Mouse (Mus musculus): ENCODE results near the gene Lcat. TPM values are rescaled to one million over a fixed set of nuclear protein-coding genes. Genes with fewer than 3 reads are reported as not detected.

The Lcat gene
- polyA plus RNA-seq, 1 experiment from 2014 or later: 1.3 TPM

- peak overlapping the region; percentile 92 for H3K4me3 ChIP-seq (ENCODE audit: low read length)
- WGBS: 28% methylated on average over 16 of the region's 16 CpGs
- H3K4me1 ChIP-seq (ENCODE audit: control insufficient read depth, insufficient read depth, low read length): peaks cover 9% of the 10 kb centered on the region
- H3K9ac ChIP-seq (ENCODE audit: low read length): peak overlapping the region; percentile 99
- peak overlapping the region; percentile 89 for H3K27ac ChIP-seq (ENCODE audit: low read length)
- H3K4me2 ChIP-seq (ENCODE audit: low read depth, low read length): peak overlapping the region; percentile 84
- no peaks in the 10 kb centered on the region for H3K9me3 ChIP-seq (replicated peaks; ENCODE audit: control insufficient read depth, low read length)
- no peaks in the 10 kb centered on the region for H3K36me3 ChIP-seq (ENCODE audit: control insufficient read depth, insufficient read depth)
- no peaks in the 10 kb centered on the region for H3K27me3 ChIP-seq (ENCODE audit: control insufficient read depth, insufficient read depth, low read length)
- ATAC-seq (replicated peaks; ENCODE audit: extremely low read depth, insufficient read depth, low FRiP score): no peak
Measured at GRCm38 (mm10) chr8:105900941-105901616, 42.1 kb downstream of the Lcat start.

- Histone ChIP-seq H3K4me1 (ENCODE audit: control insufficient read depth, insufficient read depth, low read length) (peaks cover 9% of the 10 kb centered on the region), H3K9ac (ENCODE audit: low read length) (peak within 1 kb of the TSS; percentile 99), H3K27ac (ENCODE audit: low read length) (peak within 1 kb of the TSS; percentile 89), H3K9me3 (replicated peaks; ENCODE audit: control insufficient read depth, low read length) (no peaks in the 10 kb centered on the region), H3K4me2 (ENCODE audit: low read depth, low read length) (peak within 1 kb of the TSS; percentile 84), H3K36me3 (ENCODE audit: control insufficient read depth, insufficient read depth) (no peaks in the 10 kb centered on the region), H3K27me3 (ENCODE audit: control insufficient read depth, insufficient read depth, low read length) (no peaks in the 10 kb centered on the region), H3K4me3 (ENCODE audit: low read length) (peak within 1 kb of the TSS; percentile 92)
- peak; percentile 96 for ATAC-seq (replicated peaks; ENCODE audit: extremely low read depth, insufficient read depth, low FRiP score)
- WGBS: under 1% methylated on average over 59 of the region's 68 CpGs
Measured at GRCm38 (mm10) chr8:105900180-105900940, 42.8 kb downstream of the Lcat start, which contains the start of gene Pskh1. Gene Pskh1 (plus strand): TSS chr8:105900441.

DNA sequence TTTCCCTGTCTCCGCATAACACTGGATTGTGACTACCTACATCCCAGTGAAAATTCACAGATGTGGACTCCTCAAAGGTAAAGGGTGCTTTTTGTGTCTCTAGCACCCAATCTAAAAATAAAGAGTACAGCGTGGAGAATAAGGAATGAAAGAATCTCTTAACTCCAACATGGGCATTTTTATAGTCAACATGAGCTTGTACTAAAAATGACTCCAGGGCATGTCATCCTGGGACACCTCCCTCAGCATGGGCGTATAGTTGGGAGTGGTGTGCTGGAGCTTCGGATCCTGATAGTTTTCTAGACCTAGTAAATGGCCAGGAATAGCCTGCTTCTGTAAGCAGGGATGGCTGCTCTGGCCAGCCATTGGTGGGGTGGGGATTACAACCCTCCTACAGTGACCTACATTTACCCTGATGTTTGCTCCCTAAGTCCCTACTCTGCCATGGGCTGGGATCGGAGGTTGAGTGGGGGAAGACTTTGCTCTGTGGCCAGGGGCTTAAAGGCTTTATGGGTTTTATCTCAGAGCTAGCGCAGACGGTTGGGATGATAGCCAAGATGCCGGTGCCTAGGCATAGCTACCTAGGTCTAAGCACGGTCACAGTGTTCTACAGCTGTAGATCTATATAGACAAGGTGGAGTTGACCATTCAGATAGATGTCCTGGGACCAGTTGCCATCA lies 45.2 kb downstream of the Lcat start:
- no peak overlapping the region for H3K27ac ChIP-seq (ENCODE audit: low read length)
- no peak overlapping the region for H3K9ac ChIP-seq (ENCODE audit: low read length)
- no peaks in the 10 kb centered on the region for H3K36me3 ChIP-seq (ENCODE audit: control insufficient read depth, insufficient read depth)
- 60% methylated on average over 9 of the region's 9 CpGs for WGBS
- peaks cover 11% of the 10 kb centered on the region for H3K4me1 ChIP-seq (ENCODE audit: control insufficient read depth, insufficient read depth, low read length)
- no peak for ATAC-seq (replicated peaks; ENCODE audit: extremely low read depth, insufficient read depth, low FRiP score)
- no peaks in the 10 kb centered on the region for H3K27me3 ChIP-seq (ENCODE audit: control insufficient read depth, insufficient read depth, low read length)
- H3K9me3 ChIP-seq (replicated peaks; ENCODE audit: control insufficient read depth, low read length): no peaks in the 10 kb centered on the region
- no peak overlapping the region for H3K4me2 ChIP-seq (ENCODE audit: low read depth, low read length)
- H3K4me3 ChIP-seq (ENCODE audit: low read length): no peak overlapping the region

DNA sequence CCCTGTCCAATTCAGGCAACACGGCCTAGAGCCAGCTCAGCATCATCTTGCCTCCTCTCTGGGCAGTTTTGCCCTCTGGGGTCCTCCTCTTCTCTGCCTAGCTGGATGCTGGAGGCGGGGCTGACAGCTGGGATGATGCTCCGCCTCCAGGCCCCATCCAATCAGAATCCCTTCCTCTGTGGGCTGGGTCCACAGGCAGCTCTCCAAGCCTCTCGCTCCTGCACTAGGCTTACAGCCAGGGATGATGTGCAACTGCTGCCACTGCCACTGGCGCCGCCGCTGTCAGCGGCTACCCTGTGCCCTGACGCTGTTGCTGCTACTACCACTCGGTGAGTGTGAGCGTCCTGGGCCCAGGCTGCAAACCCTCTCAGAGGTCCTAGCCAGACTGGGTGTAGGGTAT lies 49.8 kb downstream of the Lcat start, which contains the start of gene Nrn1l:
Gene Nrn1l, plus strand, starts transcription at position 229 of the 400 bp plus-strand sequence.
- H3K27ac ChIP-seq (ENCODE audit: low read length): no peak within 1 kb of the TSS
- no peak within 1 kb of the TSS for H3K9ac ChIP-seq (ENCODE audit: low read length)
- WGBS: 6% methylated on average over 11 of the region's 11 CpGs
- no peaks in the 10 kb centered on the region for H3K9me3 ChIP-seq (replicated peaks; ENCODE audit: control insufficient read depth, low read length)
- 0 out of 2 replicates have a peak, but pooled peaks cover 2% of the 10 kb centered on the region for H3K4me1 ChIP-seq (ENCODE audit: control insufficient read depth, insufficient read depth, low read length)
- H3K27me3 ChIP-seq (ENCODE audit: control insufficient read depth, insufficient read depth, low read length): no peaks in the 10 kb centered on the region
- peaks cover 28% of the 10 kb centered on the region for H3K36me3 ChIP-seq (ENCODE audit: control insufficient read depth, insufficient read depth)
- ATAC-seq (replicated peaks; ENCODE audit: extremely low read depth, insufficient read depth, low FRiP score): peak; percentile 86
- no peak within 1 kb of the TSS for H3K4me3 ChIP-seq (ENCODE audit: low read length)
- no peak within 1 kb of the TSS for H3K4me2 ChIP-seq (ENCODE audit: low read depth, low read length)

DNA sequence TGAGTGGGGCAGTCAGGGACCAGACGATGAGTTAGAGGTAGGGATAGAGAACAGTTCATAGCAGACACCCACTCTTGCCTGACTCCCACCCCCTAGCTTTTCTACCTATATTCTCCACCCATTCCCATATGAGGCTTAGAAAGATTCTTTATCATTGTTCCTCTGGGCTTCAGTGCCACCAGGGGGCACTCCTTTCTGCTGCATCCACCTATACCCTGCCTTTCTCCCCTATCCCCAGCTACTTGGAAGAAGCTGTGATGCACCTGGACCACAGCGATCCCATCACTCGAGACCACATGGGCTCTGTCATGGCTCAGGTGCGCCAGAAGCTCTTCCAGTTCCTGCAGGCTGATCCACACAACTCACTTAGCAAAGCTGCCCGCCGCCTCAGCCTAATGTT lies 50.8 kb downstream of the Lcat start:
- no peaks in the 10 kb centered on the region for H3K27me3 ChIP-seq (ENCODE audit: control insufficient read depth, insufficient read depth, low read length)
- peaks cover 34% of the 10 kb centered on the region for H3K36me3 ChIP-seq (ENCODE audit: control insufficient read depth, insufficient read depth)
- no peak overlapping the region for H3K9ac ChIP-seq (ENCODE audit: low read length)
- H3K27ac ChIP-seq (ENCODE audit: low read length): no peak overlapping the region
- ATAC-seq (replicated peaks; ENCODE audit: extremely low read depth, insufficient read depth, low FRiP score): 0 out of 2 replicates have a peak, but pooled peaks have one; percentile 10
- H3K4me1 ChIP-seq (ENCODE audit: control insufficient read depth, insufficient read depth, low read length): 0 out of 2 replicates have a peak, but pooled peaks cover 2% of the 10 kb centered on the region
- no peak overlapping the region for H3K4me2 ChIP-seq (ENCODE audit: low read depth, low read length)
- H3K9me3 ChIP-seq (replicated peaks; ENCODE audit: control insufficient read depth, low read length): no peaks in the 10 kb centered on the region
- H3K4me3 ChIP-seq (ENCODE audit: low read length): no peak overlapping the region
- WGBS: 85% methylated on average over 6 of the region's 6 CpGs

GRCm38 (mm10) chr8:105890870-105891269 lies 52.3 kb downstream of the Lcat start:
- H3K36me3 ChIP-seq (ENCODE audit: control insufficient read depth, insufficient read depth): peaks cover 48% of the 10 kb centered on the region
- no peaks in the 10 kb centered on the region for H3K9me3 ChIP-seq (replicated peaks; ENCODE audit: control insufficient read depth, low read length)
- H3K4me2 ChIP-seq (ENCODE audit: low read depth, low read length): no peak overlapping the region
- no peak overlapping the region for H3K9ac ChIP-seq (ENCODE audit: low read length)
- H3K4me1 ChIP-seq (ENCODE audit: control insufficient read depth, insufficient read depth, low read length): 0 out of 2 replicates have a peak, but pooled peaks cover 2% of the 10 kb centered on the region
- ATAC-seq (replicated peaks; ENCODE audit: extremely low read depth, insufficient read depth, low FRiP score): no peak
- 91% methylated on average over 6 of the region's 6 CpGs for WGBS
- H3K27ac ChIP-seq (ENCODE audit: low read length): no peak overlapping the region
- H3K27me3 ChIP-seq (ENCODE audit: control insufficient read depth, insufficient read depth, low read length): no peaks in the 10 kb centered on the region
- H3K4me3 ChIP-seq (ENCODE audit: low read length): no peak overlapping the region

- Histone ChIP-seq H3K27me3 (ENCODE audit: control insufficient read depth, insufficient read depth, low read length) (no peaks in the 10 kb centered on the region), H3K9me3 (replicated peaks; ENCODE audit: control insufficient read depth, low read length) (no peaks in the 10 kb centered on the region), H3K9ac (ENCODE audit: low read length) (no peak overlapping the region), H3K4me2 (ENCODE audit: low read depth, low read length) (no peak overlapping the region), H3K4me3 (ENCODE audit: low read length) (no peak overlapping the region), H3K27ac (ENCODE audit: low read length) (no peak overlapping the region), H3K4me1 (ENCODE audit: control insufficient read depth, insufficient read depth, low read length) (0 out of 2 replicates have a peak, but pooled peaks cover 2% of the 10 kb centered on the region), H3K36me3 (ENCODE audit: control insufficient read depth, insufficient read depth) (peaks cover 57% of the 10 kb centered on the region)
- 92% methylated on average over 12 of the region's 12 CpGs for WGBS
- ATAC-seq (replicated peaks; ENCODE audit: extremely low read depth, insufficient read depth, low FRiP score): no peak
Measured at GRCm38 (mm10) chr8:105889756-105890465, 53.3 kb downstream of the Lcat start.
